Mouse (Mus musculus) layer of hippocampus, adult 2 months (tissue): ENCODE data around the gene P2ry2. TPM values are rescaled to one million over a fixed set of nuclear protein-coding genes. Genes with fewer than 3 reads are reported as not detected.

Experiments
- DNase-seq, 2 experiments: peaks; one replicate each; pipeline ENCODE4 v3.0.0; 2022; ENCODE audit warnings: low spot score in 2 of 2
- H3K27ac ChIP-seq: fragments of 200-600 bp; 2 replicates; pipeline ENCODE4 v1.8.1; 2022
- H3K4me3 ChIP-seq: fragments of 200-600 bp; 2 replicates; pipeline ENCODE4 v1.8.1; 2022; ENCODE audit warnings: mild to moderate bottlenecking
- CTCF ChIP-seq: fragments of 200-600 bp; conservative IDR thresholded peaks from 2 replicates; pipeline ENCODE4 v1.8.1; 2022; ENCODE audit warnings: antibody characterized with exemption, mild to moderate bottlenecking, moderate library complexity
- total RNA-seq, 2 experiments: library from RNA; stranded (reverse); gene quantifications; 2 replicates each; pipeline ENCODE4 v1.2.3; 2021

The P2ry2 gene
- total RNA-seq, 2 experiments from 2014 or later, result 0.86 to 0.87 TPM

DNA sequence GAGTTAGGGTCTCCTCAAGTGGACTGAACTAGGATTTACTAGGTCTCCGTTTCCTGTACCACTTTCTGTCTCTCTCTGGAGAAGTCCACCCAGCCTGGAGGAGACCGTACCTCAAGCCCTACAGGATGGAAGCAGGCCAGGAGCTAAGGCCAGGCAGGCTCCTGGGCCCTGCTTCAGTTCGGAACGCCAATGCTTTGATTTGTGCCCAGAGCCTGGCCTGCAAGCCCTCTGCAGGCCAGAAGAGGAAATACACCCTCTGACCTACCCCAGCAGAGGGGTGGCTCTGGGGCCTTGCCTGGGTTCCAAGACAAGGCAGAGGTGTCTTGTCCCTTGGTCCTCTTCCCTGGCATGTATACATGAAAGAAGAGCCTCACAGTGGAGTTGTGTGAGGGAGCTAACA, 47.6 kb downstream of the P2ry2 start:
- DNase-seq, result no peak
- H3K4me3 ChIP-seq, result no peak overlapping the region
- H3K27ac ChIP-seq, result no peak overlapping the region
- peak; percentile 99 for TF ChIP-seq CTCF

DNA sequence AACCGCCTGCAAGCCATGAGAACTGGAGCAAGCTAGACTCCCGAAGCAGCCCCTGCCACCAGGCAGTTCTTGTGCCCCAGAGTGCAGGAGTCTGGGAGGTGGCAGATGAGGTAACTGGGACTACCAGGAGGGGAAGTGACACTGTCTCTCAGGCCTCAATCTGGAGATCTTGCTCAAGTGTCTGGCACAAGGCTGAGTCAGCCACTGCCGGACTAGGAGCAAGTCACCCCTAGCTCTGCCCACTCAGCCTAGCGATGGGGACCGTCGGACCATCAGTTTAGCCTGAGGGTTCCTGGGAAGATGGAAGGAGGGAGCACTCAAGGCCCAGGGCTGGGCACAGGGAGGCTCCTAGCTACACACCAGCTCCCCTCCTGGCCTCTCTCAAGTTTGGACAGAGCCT, 48.4 kb downstream of the P2ry2 start:
- no peak for TF ChIP-seq CTCF
- no peak for DNase-seq
- Histone ChIP-seq H3K27ac (0 out of 2 replicates have a peak overlapping the region, but pooled peaks have one; percentile 14), H3K4me3 (no peak overlapping the region)

DNA sequence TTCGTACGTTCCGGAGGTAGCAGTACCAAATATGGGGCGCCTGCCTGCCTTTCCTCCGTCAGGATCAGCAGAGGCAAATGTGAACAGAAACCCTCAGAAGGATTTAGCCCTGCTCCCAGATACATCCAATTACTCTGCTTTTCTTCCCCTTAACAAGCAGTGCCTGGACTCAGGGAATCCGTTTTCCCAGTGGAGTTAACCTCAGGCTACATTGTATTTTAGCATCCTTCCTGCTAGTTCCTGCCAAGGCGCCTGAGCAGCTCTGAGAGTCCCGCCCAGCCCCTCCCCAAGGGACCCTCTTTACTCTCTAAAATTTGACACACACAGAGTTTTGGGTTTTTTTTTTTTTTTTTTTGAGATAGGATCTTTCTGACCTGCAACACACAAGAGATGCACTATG, 49.3 kb downstream of the P2ry2 start:
- no peak for TF ChIP-seq CTCF
- DNase-seq, result no peak
- H3K27ac ChIP-seq, result no peak overlapping the region
- no peak overlapping the region for H3K4me3 ChIP-seq

DNA sequence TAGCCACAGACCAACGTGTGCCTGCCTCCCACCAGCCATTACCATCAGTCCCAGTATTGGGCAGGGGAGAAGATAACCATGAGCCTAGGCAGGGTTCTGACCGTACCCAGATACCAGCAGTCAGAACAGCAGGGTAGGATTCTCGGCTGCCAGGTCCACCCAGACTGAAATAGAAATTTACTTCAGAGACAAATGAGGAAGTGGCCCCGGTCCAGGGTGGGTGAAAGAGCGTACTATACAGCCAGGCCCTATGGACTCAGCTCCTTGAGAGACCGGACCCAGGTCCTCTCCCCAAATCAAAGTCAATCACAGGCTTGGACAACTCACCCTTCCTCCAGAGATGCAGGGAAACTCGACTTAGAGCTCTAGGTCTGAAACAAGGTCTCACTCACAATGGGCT, 51.5 kb downstream of the P2ry2 start:
- no peak for DNase-seq
- Histone ChIP-seq H3K27ac (no peak overlapping the region), H3K4me3 (no peak overlapping the region)
- TF ChIP-seq CTCF, result no peak

DNA sequence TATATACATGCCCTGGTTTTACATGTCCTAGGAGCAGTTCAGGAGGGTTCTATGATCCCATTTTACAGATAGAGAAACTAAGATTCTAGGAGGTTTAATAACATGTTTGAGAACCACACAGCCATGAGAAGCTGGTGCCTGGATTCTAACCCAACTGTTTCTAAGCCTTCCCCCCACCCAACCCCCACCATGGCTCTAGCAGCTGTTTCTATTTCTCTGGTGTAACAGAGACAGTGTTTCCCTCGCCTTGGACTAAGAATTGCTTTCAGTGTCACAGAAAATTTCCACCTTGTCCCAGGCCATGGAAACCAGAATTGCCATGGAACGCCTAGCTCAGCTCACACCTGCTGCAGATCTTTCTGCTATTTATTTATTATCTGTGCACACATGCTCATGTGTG, 52.2 kb downstream of the P2ry2 start:
- Histone ChIP-seq H3K27ac (no peak overlapping the region), H3K4me3 (no peak overlapping the region)
- no peak for TF ChIP-seq CTCF
- no peak for DNase-seq

DNA sequence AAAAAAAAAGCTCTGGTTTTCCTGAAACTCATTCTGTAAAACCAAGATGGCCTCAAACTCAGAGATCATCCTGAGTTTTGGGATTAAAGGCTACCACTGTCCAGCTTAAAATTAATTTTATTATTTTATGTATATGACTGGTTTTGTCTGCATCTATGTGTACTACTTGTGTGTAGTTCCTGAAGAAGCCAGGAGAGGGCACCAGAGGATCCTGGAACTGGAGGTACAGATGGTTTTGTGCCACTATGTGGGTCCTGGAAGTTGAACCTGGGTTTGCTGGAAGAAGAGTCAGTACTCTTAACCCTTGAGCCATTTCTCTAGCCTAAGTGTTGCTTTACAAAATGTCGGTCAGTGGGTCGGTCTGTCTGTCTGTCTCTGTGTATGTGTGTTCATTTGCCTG, 54.2 kb downstream of the P2ry2 start:
- no peak for DNase-seq
- Histone ChIP-seq H3K4me3 (no peak overlapping the region), H3K27ac (no peak overlapping the region)
- TF ChIP-seq CTCF, result peak; percentile 60

DNA sequence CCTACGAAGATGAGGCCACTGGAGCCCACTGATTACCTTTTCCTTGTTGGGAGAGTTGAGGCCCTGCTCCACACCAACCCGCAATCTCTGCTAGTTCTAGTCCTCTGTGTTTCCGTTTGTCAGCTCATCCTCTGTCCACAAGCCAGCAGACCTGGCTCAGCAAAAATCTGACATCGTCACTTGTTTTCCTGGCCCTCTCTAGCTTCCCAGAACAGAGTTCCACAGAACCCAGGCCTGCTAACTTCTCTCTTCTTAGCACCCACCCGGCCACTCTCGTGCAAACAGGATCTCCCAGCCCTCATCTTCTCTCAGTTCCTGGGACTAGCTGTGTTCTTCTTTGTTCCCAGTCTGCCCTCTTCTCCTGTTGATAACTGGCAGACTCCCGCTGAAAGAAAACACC, 60.0 kb downstream of the P2ry2 start:
- peak overlapping the region; percentile 55; the same call in 1 of the 2 replicates for H3K27ac ChIP-seq
- TF ChIP-seq CTCF, result no peak
- no peak for DNase-seq
- H3K4me3 ChIP-seq, result no peak overlapping the region

DNA sequence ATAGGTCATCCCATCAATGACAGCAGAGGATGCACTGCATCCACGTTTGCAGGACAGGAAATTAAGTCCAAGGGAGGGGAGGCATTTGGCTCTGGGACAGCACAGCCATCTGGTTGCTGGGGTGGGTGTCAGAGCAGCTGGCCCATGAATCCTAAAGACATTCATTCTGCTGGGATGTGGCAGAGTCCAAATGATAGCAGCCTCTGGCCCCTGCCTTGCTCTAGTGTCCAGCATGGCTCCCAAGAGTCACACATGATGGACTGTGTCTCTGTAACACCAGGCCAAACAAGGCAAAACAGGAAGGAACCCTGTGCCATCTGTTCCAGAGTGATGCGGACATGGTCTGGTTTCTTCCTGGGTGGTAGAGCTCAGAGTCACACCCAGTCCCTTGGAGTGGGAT, 60.8 kb downstream of the P2ry2 start:
- H3K4me3 ChIP-seq, result no peak overlapping the region
- TF ChIP-seq CTCF, result no peak
- peak overlapping the region; percentile 55; the same call in 1 of the 2 replicates for H3K27ac ChIP-seq
- DNase-seq, result no peak

DNA sequence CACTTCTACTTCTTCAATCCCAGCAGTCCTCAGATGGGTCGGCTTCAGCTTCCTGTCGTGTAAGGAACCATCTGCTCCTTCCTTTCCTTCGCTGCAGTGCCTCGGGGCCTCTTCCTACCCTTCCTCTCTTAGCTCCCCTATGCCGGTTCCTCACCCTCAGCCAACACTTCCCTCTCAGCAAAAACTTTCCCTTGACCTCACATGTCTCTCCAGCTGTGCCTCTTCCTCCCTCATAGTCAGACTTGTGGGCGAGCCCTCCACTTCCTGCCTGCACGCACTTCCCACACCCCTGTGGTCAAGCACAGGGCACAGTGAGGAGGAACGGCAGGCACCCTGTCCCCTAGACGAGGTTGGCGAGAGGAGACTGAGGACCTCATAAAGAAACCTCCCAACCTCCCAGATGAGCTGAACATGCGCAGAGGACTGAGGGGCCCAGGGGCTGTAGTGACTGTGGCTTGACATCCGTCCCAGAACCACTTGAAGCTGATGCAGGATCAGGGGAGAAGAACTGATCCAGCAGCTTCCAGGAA, 62.1 kb downstream of the P2ry2 start:
- DNase-seq, result no peak
- TF ChIP-seq CTCF, result no peak
- Histone ChIP-seq H3K27ac (no peak overlapping the region), H3K4me3 (no peak overlapping the region)

DNA sequence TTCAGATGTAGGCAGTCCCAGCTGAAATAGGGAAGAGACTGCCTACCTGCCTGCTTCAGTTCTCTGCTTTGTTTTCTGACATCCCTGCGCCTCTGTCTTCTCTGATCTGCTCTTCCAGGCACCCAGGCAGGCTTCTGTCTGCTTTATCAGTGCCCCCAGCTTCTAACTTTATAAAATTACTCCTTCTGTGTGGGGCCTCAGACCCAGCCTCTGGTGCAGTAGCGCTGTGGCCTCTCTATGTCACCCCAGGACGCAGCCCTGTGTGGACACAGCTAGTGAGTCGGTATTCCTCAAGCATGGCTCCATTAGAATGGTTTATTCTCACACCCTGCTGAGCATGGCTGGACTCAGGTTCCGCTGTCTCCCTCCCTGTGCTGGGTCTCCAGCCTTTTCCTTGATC, 62.6 kb downstream of the P2ry2 start:
- Histone ChIP-seq H3K4me3 (no peak overlapping the region), H3K27ac (no peak overlapping the region)
- DNase-seq, result no peak
- no peak for TF ChIP-seq CTCF

Other genes starting within 250 kb of the P2ry2 start
- gene Relt, start 149.4 kb downstream of the P2ry2 start, total RNA-seq, result 10 to 100 TPM; 11.2 to 13.2 TPM
- gene Arhgef17, start 80.8 kb downstream of the P2ry2 start, total RNA-seq, result 100 to 1,000 TPM; 163 to 171 TPM
- gene P2ry6, start 38.2 kb downstream of the P2ry2 start, total RNA-seq, result 1 to 10 TPM; 3.0 to 3.6 TPM
- 10 to 100 TPM; 38.5 to 41.2 TPM for gene Fchsd2, start 80.0 kb upstream of the P2ry2 start, total RNA-seq